Mouse (Mus musculus) adrenal gland, adult 18-20 months (tissue): Measurements from ENCODE around the gene Gata2. TPM values are rescaled to one million over a fixed set of nuclear protein-coding genes. Genes with fewer than 3 reads are reported as not detected.

Experiments
- DNase-seq, 2 experiments: peaks; one replicate each; pipeline ENCODE4 v3.0.0; 2021 to 2022; ENCODE audit warnings: low spot score in 2 of 2
- total RNA-seq, 2 experiments: library from RNA; stranded (reverse); gene quantifications; 1 replicate in 1 of 2; 2 replicates in 1 of 2; pipeline ENCODE4 v1.2.3; 2021

The Gata2 gene
- total RNA-seq, 2 experiments from 2014 or later = 23.5 to 28.8 TPM

- no peak for DNase-seq
Observed at GRCm38 (mm10) chr6:88205937-88206336, 12.2 kb downstream of the Gata2 start.

- no peak for DNase-seq
Observed at GRCm38 (mm10) chr6:88206566-88206965, 12.9 kb downstream of the Gata2 start.

GRCm38 (mm10) chr6:88207403-88208033 lies 13.8 kb downstream of the Gata2 start:
- no peak for DNase-seq

- DNase-seq = no peak
Observed at GRCm38 (mm10) chr6:88208321-88208720, 14.6 kb downstream of the Gata2 start.

- no peak for DNase-seq
Observed at GRCm38 (mm10) chr6:88209453-88209852, 15.8 kb downstream of the Gata2 start.

GRCm38 (mm10) chr6:88210182-88210581 lies 16.5 kb downstream of the Gata2 start:
- DNase-seq = no peak

- no peak for DNase-seq
Observed at GRCm38 (mm10) chr6:88215797-88216196, 22.1 kb downstream of the Gata2 start.

GRCm38 (mm10) chr6:88216199-88216598 lies 22.5 kb downstream of the Gata2 start:
- no peak for DNase-seq

- DNase-seq = no peak
Observed at GRCm38 (mm10) chr6:88219094-88219493, 25.4 kb downstream of the Gata2 start.

- no peak for DNase-seq
Observed at GRCm38 (mm10) chr6:88221968-88222367, 28.3 kb downstream of the Gata2 start, which contains the start of gene Dnajb8. Dnajb8 (plus strand) TSS chr6:88222268.

GRCm38 (mm10) chr6:88226570-88226994 lies 32.9 kb downstream of the Gata2 start:
- DNase-seq = no peak

GRCm38 (mm10) chr6:88227537-88227936 lies 33.8 kb downstream of the Gata2 start:
- no peak for DNase-seq

- no peak for DNase-seq
Observed at GRCm38 (mm10) chr6:88229221-88229620, 35.5 kb downstream of the Gata2 start.

- no peak for DNase-seq
Observed at GRCm38 (mm10) chr6:88231821-88232220, 38.1 kb downstream of the Gata2 start.

GRCm38 (mm10) chr6:88232221-88232620 lies 38.5 kb downstream of the Gata2 start:
- no peak for DNase-seq

GRCm38 (mm10) chr6:88233996-88234395 lies 40.3 kb downstream of the Gata2 start:
- DNase-seq = no peak

- no peak for DNase-seq
Observed at GRCm38 (mm10) chr6:88235461-88235860, 41.8 kb downstream of the Gata2 start.

- no peak for DNase-seq
Observed at GRCm38 (mm10) chr6:88235983-88236382, 42.3 kb downstream of the Gata2 start.

GRCm38 (mm10) chr6:88236513-88236912 lies 42.8 kb downstream of the Gata2 start:
- no peak for DNase-seq

- peak; percentile 52 to 61 for DNase-seq
Observed at GRCm38 (mm10) chr6:88242604-88243003, 48.9 kb downstream of the Gata2 start.

GRCm38 (mm10) chr6:88249231-88249630 lies 55.5 kb downstream of the Gata2 start:
- DNase-seq = no peak

- no peak for DNase-seq
Observed at GRCm38 (mm10) chr6:88251396-88251795, 57.7 kb downstream of the Gata2 start.

GRCm38 (mm10) chr6:88251798-88252478 lies 58.2 kb downstream of the Gata2 start:
- no peak for DNase-seq
